Mouse (Mus musculus) right cerebral cortex, postnatal 25 days (tissue): Measurements from ENCODE around the gene Gsdma.

ENCODE experiments used
- DNase-seq: peaks from one replicate; pipeline ENCODE4 v3.0.0; 2022

The Gsdma gene

GRCm38 (mm10) chr11:98681786-98682745, 17.9 kb downstream of the Gsdma start, which contains the start of gene Psmd3:
Psmd3 (plus strand) TSS chr11:98682554.
- peak; percentile 98 for DNase-seq

GRCm38 (mm10) chr11:98682811-98683210, 18.7 kb downstream of the Gsdma start:
- no peak for DNase-seq

GRCm38 (mm10) chr11:98685642-98686041, 21.5 kb downstream of the Gsdma start:
- no peak for DNase-seq

GRCm38 (mm10) chr11:98686976-98687375, 22.8 kb downstream of the Gsdma start:
- no peak for DNase-seq

GRCm38 (mm10) chr11:98688009-98688408, 23.9 kb downstream of the Gsdma start:
- DNase-seq = no peak

GRCm38 (mm10) chr11:98693201-98693600, 29.1 kb downstream of the Gsdma start:
- DNase-seq = no peak

- DNase-seq = no peak
These were observed 29.6 kb downstream of the Gsdma start for GRCm38 (mm10) chr11:98693746-98694145.

- DNase-seq = no peak
These were observed 30.1 kb downstream of the Gsdma start for GRCm38 (mm10) chr11:98694301-98694700.

- no peak for DNase-seq
These were observed 31.3 kb downstream of the Gsdma start for GRCm38 (mm10) chr11:98695408-98695807.

GRCm38 (mm10) chr11:98696454-98697216, 32.5 kb downstream of the Gsdma start:
- no peak for DNase-seq

GRCm38 (mm10) chr11:98697225-98697624, 33.1 kb downstream of the Gsdma start:
- no peak for DNase-seq

- no peak for DNase-seq
These were observed 34.9 kb downstream of the Gsdma start for GRCm38 (mm10) chr11:98698849-98699640.

- DNase-seq = peak; percentile 69
These were observed 35.8 kb downstream of the Gsdma start for GRCm38 (mm10) chr11:98699911-98700310.

GRCm38 (mm10) chr11:98701213-98701670, 37.1 kb downstream of the Gsdma start, which contains the start of gene Csf3:
Csf3 (plus strand) TSS chr11:98701263.
- no peak for DNase-seq

GRCm38 (mm10) chr11:98702323-98702722, 38.2 kb downstream of the Gsdma start:
- DNase-seq = no peak

GRCm38 (mm10) chr11:98705021-98705420, 40.9 kb downstream of the Gsdma start:
- DNase-seq = no peak

GRCm38 (mm10) chr11:98707401-98708281, 43.5 kb downstream of the Gsdma start:
- no peak for DNase-seq

GRCm38 (mm10) chr11:98708282-98708956, 44.3 kb downstream of the Gsdma start:
- no peak for DNase-seq

GRCm38 (mm10) chr11:98709001-98709741, 45.0 kb downstream of the Gsdma start:
- peak; percentile 35 for DNase-seq

- peak; percentile 61 for DNase-seq
These were observed 46.4 kb downstream of the Gsdma start for GRCm38 (mm10) chr11:98710416-98711045.
